Mouse (Mus musculus): ENCODE data around the gene H2-Eb1. TPM values are rescaled to one million over a fixed set of nuclear protein-coding genes. Genes with fewer than 3 reads are reported as not detected.

Gene H2-Eb1
- total and polyA plus RNA-seq, 2 experiments from 2014 or later, result 2.1 to 2.7 TPM

DNA sequence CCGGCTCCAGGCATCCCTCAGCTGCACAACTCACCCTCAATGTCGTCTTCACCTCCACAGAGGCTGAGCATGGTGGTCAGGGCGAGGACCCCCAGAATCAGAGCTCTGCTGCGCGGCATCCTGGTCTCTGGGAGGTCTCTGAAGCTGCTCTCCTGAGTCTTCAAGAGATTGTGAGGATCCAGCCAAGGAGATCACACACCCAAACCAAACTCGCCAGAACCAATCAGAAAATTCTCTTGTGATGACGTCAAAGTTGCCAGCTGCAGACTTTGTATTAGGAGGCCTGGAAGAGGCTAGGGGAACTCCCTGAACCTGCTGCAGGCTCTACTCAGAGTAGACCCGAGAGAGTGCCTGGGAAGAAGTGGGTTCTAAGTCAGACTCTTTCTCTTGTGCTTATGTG, 18.0 kb upstream of the H2-Eb1 start, which contains the start of gene H2-Aa:
Gene H2-Aa, minus strand, starts transcription at position 176 of the 400 bp plus-strand sequence.
- Histone ChIP-seq H3K27ac (ENCODE audit: low read depth, low read length) (no peak within 1 kb of the TSS), H3K36me3 (ENCODE audit: insufficient read depth) (no peaks in the 10 kb centered on the region), H3K9ac (no peak within 1 kb of the TSS), H3K4me3 (ENCODE audit: low read depth, low read length) (no peak within 1 kb of the TSS), H3K4me1 (ENCODE audit: insufficient read depth) (no peaks in the 10 kb centered on the region), H3K27me3 (ENCODE audit: insufficient read depth, low read length) (no peaks in the 10 kb centered on the region), H3K4me2 (ENCODE audit: low read depth) (no peak within 1 kb of the TSS), H3K9me3 (ENCODE audit: low read length) (no peaks in the 10 kb centered on the region)
- ATAC-seq (0 out of 2 replicates have a peak, but pooled peaks have one; percentile 14), DNase-seq (peak; percentile 41)
- WGBS, result 16% methylated on average over 8 of the region's 8 CpGs
- TF ChIP-seq CTCF (IDR thresholded peaks at IDR 0.05; ENCODE audit: low read depth), result no peak

DNA sequence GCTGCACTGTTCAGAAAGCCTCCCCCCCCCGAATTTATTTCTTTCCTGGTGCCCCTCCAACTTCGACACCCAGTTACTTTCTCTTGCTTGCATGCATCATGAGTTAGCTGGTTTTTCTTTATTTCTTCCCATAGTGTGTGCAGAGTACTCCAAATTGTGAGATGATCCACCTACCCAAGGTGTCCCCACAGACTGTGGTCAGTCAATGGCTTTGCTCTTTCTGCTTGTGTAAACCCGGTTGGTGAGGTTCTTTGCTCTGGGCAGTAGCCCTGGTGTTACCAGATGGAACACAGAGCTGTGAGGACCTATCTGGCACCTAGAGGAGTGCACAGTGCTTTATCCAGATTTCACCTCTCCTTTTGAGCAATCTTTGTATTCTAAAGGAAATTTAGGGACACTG, 17.5 kb upstream of the H2-Eb1 start:
- TF ChIP-seq CTCF (IDR thresholded peaks at IDR 0.05; ENCODE audit: low read depth), result no peak
- H3K4me1 ChIP-seq (ENCODE audit: insufficient read depth), result no peaks in the 10 kb centered on the region
- 70% methylated on average over 3 of the region's 3 CpGs for WGBS
- no peak overlapping the region for H3K4me3 ChIP-seq (ENCODE audit: low read depth, low read length)
- DNase-seq (no peak), ATAC-seq (no peak)
- no peaks in the 10 kb centered on the region for H3K36me3 ChIP-seq (ENCODE audit: insufficient read depth)
- H3K27ac ChIP-seq (ENCODE audit: low read depth, low read length), result no peak overlapping the region
- H3K27me3 ChIP-seq (ENCODE audit: insufficient read depth, low read length), result no peaks in the 10 kb centered on the region
- no peaks in the 10 kb centered on the region for H3K9me3 ChIP-seq (ENCODE audit: low read length)
- H3K9ac ChIP-seq, result no peak overlapping the region
- no peak overlapping the region for H3K4me2 ChIP-seq (ENCODE audit: low read depth)

DNA sequence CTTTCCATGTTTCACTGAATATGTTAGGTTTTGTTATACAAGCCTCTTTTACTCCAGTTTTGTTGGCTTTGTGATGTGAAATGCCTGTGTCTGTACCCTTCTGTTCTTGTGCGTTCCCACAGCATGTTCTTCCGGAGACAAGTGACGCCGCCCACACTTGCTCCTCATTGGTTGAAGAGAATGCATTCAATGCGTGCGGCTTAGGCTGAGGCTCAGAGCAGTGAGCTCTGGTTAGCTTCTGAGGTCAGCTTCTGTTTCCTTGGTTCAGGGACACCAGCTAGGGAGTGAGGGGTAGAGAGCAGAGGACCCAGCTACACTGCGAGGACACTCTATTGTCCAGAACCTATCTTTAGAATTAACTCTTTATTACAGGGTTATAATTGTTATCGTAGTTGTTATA, 14.1 kb upstream of the H2-Eb1 start:
- H3K4me3 ChIP-seq (ENCODE audit: low read depth, low read length), result no peak overlapping the region
- 13% methylated on average over 8 of the region's 8 CpGs for WGBS
- H3K27me3 ChIP-seq (ENCODE audit: insufficient read depth, low read length), result no peaks in the 10 kb centered on the region
- ATAC-seq, result peak; percentile 98
- no peak overlapping the region for H3K4me2 ChIP-seq (ENCODE audit: low read depth)
- no peak overlapping the region for H3K9ac ChIP-seq
- no peak for TF ChIP-seq CTCF (IDR thresholded peaks at IDR 0.05; ENCODE audit: low read depth)
- DNase-seq, result peak; percentile 94
- H3K36me3 ChIP-seq (ENCODE audit: insufficient read depth), result no peaks in the 10 kb centered on the region
- no peak overlapping the region for H3K27ac ChIP-seq (ENCODE audit: low read depth, low read length)
- no peaks in the 10 kb centered on the region for H3K9me3 ChIP-seq (ENCODE audit: low read length)
- H3K4me1 ChIP-seq (ENCODE audit: insufficient read depth), result no peaks in the 10 kb centered on the region; the same call in 1 of the 2 replicates

DNA sequence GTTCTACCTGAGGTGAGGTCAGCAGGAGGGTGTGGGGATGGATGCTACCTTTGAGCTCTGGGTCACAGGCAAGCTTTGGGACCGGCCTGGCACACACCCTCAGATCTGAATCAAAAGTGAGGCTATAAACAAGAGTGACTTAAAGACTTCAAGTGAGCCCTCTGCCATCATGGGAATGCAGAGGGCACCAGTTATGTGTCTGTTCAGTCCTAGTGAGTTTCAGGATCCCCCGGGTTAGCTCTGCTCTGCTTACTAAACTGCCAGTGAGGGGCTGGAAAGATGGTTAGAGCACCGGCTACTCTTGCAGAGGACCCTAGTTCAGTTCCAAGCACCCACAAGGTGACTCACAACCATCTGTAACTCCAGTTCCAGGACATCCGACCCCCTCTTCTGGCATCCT, 13.1 kb upstream of the H2-Eb1 start:
- Histone ChIP-seq H3K4me2 (ENCODE audit: low read depth) (no peak overlapping the region), H3K9me3 (ENCODE audit: low read length) (no peaks in the 10 kb centered on the region), H3K9ac (no peak overlapping the region), H3K4me3 (ENCODE audit: low read depth, low read length) (no peak overlapping the region), H3K27ac (ENCODE audit: low read depth, low read length) (no peak overlapping the region), H3K4me1 (ENCODE audit: insufficient read depth) (no peaks in the 10 kb centered on the region; the same call in 1 of the 2 replicates), H3K27me3 (ENCODE audit: insufficient read depth, low read length) (no peaks in the 10 kb centered on the region), H3K36me3 (ENCODE audit: insufficient read depth) (no peaks in the 10 kb centered on the region)
- DNase-seq (no peak), ATAC-seq (no peak)
- no peak for TF ChIP-seq CTCF (IDR thresholded peaks at IDR 0.05; ENCODE audit: low read depth)
- 94% methylated on average over 4 of the region's 4 CpGs for WGBS

DNA sequence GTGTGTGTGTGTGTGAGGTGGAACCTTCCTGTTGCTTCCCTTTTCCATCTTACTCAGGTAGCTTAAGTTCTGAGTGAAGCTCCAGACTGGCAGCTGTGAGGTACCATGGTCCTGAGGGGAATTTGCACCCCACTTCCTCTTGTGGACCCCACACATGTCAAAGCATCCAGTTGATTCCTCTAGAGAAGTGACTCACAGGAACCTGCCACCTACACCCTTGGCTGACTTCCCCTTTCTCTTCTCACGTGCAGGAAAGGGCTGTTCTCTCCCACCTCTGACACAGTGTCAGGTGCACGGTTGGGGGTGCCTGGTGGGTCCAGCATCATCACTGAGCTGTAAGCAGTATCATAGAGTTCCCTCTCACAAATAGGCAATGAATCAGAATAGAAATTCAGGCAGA, 12.1 kb upstream of the H2-Eb1 start:
- H3K27ac ChIP-seq (ENCODE audit: low read depth, low read length), result no peak overlapping the region
- H3K27me3 ChIP-seq (ENCODE audit: insufficient read depth, low read length), result no peaks in the 10 kb centered on the region
- H3K4me3 ChIP-seq (ENCODE audit: low read depth, low read length), result no peak overlapping the region
- no peaks in the 10 kb centered on the region for H3K36me3 ChIP-seq (ENCODE audit: insufficient read depth)
- H3K4me1 ChIP-seq (ENCODE audit: insufficient read depth), result no peaks in the 10 kb centered on the region; the same call in 1 of the 2 replicates
- DNase-seq, result no peak
- TF ChIP-seq CTCF (IDR thresholded peaks at IDR 0.05; ENCODE audit: low read depth), result no peak
- no peak for ATAC-seq
- H3K9me3 ChIP-seq (ENCODE audit: low read length), result no peaks in the 10 kb centered on the region
- no peak overlapping the region for H3K4me2 ChIP-seq (ENCODE audit: low read depth)
- WGBS, result 62% methylated on average over 2 of the region's 2 CpGs
- no peak overlapping the region for H3K9ac ChIP-seq

DNA sequence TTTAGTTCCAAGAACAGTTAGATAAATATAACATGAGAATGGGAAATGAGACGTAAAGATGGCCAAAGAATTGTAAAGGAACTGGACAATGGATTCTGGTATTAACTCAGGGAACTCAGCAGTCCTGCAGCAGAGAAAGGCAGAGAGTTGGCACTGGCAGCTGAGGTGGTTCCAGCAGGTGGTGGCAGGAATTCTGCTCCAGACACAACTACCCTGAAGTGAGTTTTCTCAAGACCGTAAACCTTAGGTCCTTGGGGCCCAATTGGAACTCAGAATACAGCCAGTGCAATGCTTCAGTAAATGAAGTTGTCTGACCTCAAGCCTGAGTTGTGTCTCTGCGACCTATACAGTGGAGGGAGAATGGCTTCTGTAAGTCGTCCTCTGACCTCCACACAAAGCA, 11.4 kb upstream of the H2-Eb1 start:
- ATAC-seq (no peak), DNase-seq (no peak)
- no peaks in the 10 kb centered on the region for H3K27me3 ChIP-seq (ENCODE audit: insufficient read depth, low read length)
- no peaks in the 10 kb centered on the region for H3K9me3 ChIP-seq (ENCODE audit: low read length)
- H3K4me1 ChIP-seq (ENCODE audit: insufficient read depth), result no peaks in the 10 kb centered on the region; the same call in 1 of the 2 replicates
- no peak overlapping the region for H3K4me3 ChIP-seq (ENCODE audit: low read depth, low read length)
- WGBS, result 71% methylated on average over 4 of the region's 4 CpGs
- no peak overlapping the region for H3K4me2 ChIP-seq (ENCODE audit: low read depth)
- no peak overlapping the region for H3K27ac ChIP-seq (ENCODE audit: low read depth, low read length)
- no peak for TF ChIP-seq CTCF (IDR thresholded peaks at IDR 0.05; ENCODE audit: low read depth)
- H3K9ac ChIP-seq, result no peak overlapping the region
- no peaks in the 10 kb centered on the region for H3K36me3 ChIP-seq (ENCODE audit: insufficient read depth)

DNA sequence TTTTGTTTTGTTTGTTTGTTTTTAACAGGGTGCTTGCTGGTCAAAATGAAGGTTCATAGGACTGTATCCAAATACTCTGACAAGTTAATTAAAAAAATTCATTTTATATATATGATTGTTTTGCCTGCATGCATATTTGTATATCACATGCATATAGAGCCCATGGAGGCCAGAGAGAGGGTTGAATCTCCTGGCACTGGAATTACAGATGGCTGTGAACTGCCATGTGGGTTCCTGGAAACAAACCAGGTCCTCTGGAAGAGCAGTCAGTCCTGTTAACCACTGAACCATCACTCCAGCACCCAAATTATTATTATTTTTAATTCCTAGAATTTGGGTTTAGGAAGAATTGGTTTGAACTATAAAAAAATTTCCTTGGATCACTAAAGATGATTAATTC, 10.4 kb upstream of the H2-Eb1 start:
- no peaks in the 10 kb centered on the region for H3K36me3 ChIP-seq (ENCODE audit: insufficient read depth)
- DNase-seq, result no peak
- no peak for TF ChIP-seq CTCF (IDR thresholded peaks at IDR 0.05; ENCODE audit: low read depth)
- no peak overlapping the region for H3K27ac ChIP-seq (ENCODE audit: low read depth, low read length)
- H3K4me2 ChIP-seq (ENCODE audit: low read depth), result no peak overlapping the region
- no peak overlapping the region for H3K9ac ChIP-seq
- H3K27me3 ChIP-seq (ENCODE audit: insufficient read depth, low read length), result no peaks in the 10 kb centered on the region
- no peaks in the 10 kb centered on the region for H3K9me3 ChIP-seq (ENCODE audit: low read length)
- ATAC-seq, result no peak
- no peaks in the 10 kb centered on the region; the same call in 1 of the 2 replicates for H3K4me1 ChIP-seq (ENCODE audit: insufficient read depth)
- H3K4me3 ChIP-seq (ENCODE audit: low read depth, low read length), result no peak overlapping the region

Measured in forebrain, postnatal 0 days (tissue).